Mouse (Mus musculus): Measurements from ENCODE around the gene Gm28230.

The Gm28230 gene

GRCm38 (mm10) chr2:74739869-74740268 is 13.3 kb downstream of the Gm28230 start:
- peak; percentile 3 for DNase-seq (ENCODE audit: low spot score)

GRCm38 (mm10) chr2:74740311-74741091 is 14.0 kb downstream of the Gm28230 start:
- peak; percentile 26 for DNase-seq (ENCODE audit: low spot score)

GRCm38 (mm10) chr2:74741252-74741978 is 14.9 kb downstream of the Gm28230 start:
- no peak for DNase-seq (ENCODE audit: low spot score)

GRCm38 (mm10) chr2:74741979-74742277 is 15.4 kb downstream of the Gm28230 start:
- DNase-seq (ENCODE audit: low spot score), result no peak

GRCm38 (mm10) chr2:74745540-74746297 is 19.2 kb downstream of the Gm28230 start:
- DNase-seq (ENCODE audit: low spot score), result no peak

- DNase-seq (ENCODE audit: low spot score), result peak; percentile 5
Measured at GRCm38 (mm10) chr2:74746298-74746921, 19.9 kb downstream of the Gm28230 start.

- DNase-seq (ENCODE audit: low spot score), result peak; percentile 6
Measured at GRCm38 (mm10) chr2:74747006-74747405, 20.5 kb downstream of the Gm28230 start.

- no peak for DNase-seq (ENCODE audit: low spot score)
Measured at GRCm38 (mm10) chr2:74747661-74748141, 21.2 kb downstream of the Gm28230 start.

- no peak for DNase-seq (ENCODE audit: low spot score)
Measured at GRCm38 (mm10) chr2:74748436-74748995, 22.0 kb downstream of the Gm28230 start.

- DNase-seq (ENCODE audit: low spot score), result peak; percentile 66
Measured at GRCm38 (mm10) chr2:74749337-74750121, 23.0 kb downstream of the Gm28230 start.

GRCm38 (mm10) chr2:74750731-74751250 is 24.3 kb downstream of the Gm28230 start:
- DNase-seq (ENCODE audit: low spot score), result no peak

GRCm38 (mm10) chr2:74751861-74752260 is 25.3 kb downstream of the Gm28230 start:
- no peak for DNase-seq (ENCODE audit: low spot score)

GRCm38 (mm10) chr2:74752431-74753174 is 26.1 kb downstream of the Gm28230 start:
- peak; percentile 25 for DNase-seq (ENCODE audit: low spot score)

GRCm38 (mm10) chr2:74753175-74753523 is 26.6 kb downstream of the Gm28230 start:
- DNase-seq (ENCODE audit: low spot score), result peak; percentile 20

GRCm38 (mm10) chr2:74753711-74754110 is 27.2 kb downstream of the Gm28230 start:
- DNase-seq (ENCODE audit: low spot score), result no peak

- no peak for DNase-seq (ENCODE audit: low spot score)
Measured at GRCm38 (mm10) chr2:74760146-74760545, 33.6 kb downstream of the Gm28230 start.

- no peak for DNase-seq (ENCODE audit: low spot score)
Measured at GRCm38 (mm10) chr2:74761941-74762340, 35.4 kb downstream of the Gm28230 start.

- peak; percentile 47 for DNase-seq (ENCODE audit: low spot score)
Measured at GRCm38 (mm10) chr2:74762522-74763244, 36.2 kb downstream of the Gm28230 start, which contains the start of gene Hoxd1. Gene Hoxd1 (plus strand): TSS chr2:74762980.

- DNase-seq (ENCODE audit: low spot score), result peak; percentile 5
Measured at GRCm38 (mm10) chr2:74763245-74763735, 36.8 kb downstream of the Gm28230 start.
